Mouse (Mus musculus): Measurements from ENCODE around the gene Ankrd27.

DNA sequence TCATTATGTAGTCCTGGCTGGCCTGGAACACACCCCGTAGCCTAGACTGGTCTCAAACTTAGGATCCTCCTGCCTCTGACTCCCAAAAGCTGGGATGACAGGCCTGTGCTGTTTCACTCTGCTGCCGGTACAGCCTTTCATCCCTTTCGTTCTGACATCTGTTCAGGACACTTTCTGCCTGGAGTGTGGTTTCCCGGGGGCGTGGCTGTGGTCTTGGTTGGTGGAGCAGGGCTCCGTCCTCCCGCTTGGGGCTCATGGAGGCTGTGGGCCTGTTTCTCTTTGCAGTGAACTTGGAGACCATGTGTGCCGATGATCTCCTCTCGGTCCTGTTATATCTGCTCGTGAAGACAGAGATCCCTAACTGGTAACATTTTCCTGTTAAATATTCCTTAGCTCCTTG, 20.8 kb downstream of the Ankrd27 start:
- TF ChIP-seq POLR2A (IDR thresholded peaks at IDR 0.05; ENCODE audit: extremely low read depth, insufficient read depth, low read length) (no peak), CTCF (IDR thresholded peaks at IDR 0.05; ENCODE audit: low read depth, low read length) (no peak)

Data from liver, adult 2 months (tissue).